In genomic region chr10:80161522-80162242, GRCm38 (mm10) we compare ENCODE assay signal across 8 mouse cellular contexts. TPM values are rescaled to one million over a fixed set of nuclear protein-coding genes. Genes with fewer than 3 reads are reported as not detected.
A peak's percentile ranks its signal among the peaks of the same experiment; 100 is the strongest.
DNase-seq lines count a peak whose midpoint lies in the region; ATAC-seq lines count a peak whose summit lies in the region.

No protein-coding gene starts in this region.

- H3K36me3 ChIP-seq in forebrain, embryonic 10.5 days (replicated peaks) = peaks cover 21% of the 10 kb centered on the region
- H3K36me3 ChIP-seq in forebrain, embryonic 14.5 days (ENCODE audit: control insufficient read depth, insufficient read depth, low read length) = peaks cover 19% of the 10 kb centered on the region
- H3K36me3 ChIP-seq in heart, embryonic 16.5 days (ENCODE audit: control insufficient read depth, insufficient read depth) = peaks cover 9% of the 10 kb centered on the region
- H3K36me3 ChIP-seq in midbrain, embryonic 15.5 days (replicated peaks) = peaks cover 8% of the 10 kb centered on the region; the same call in 1 of the 2 replicates

- H3K4me3 ChIP-seq in forebrain, embryonic 10.5 days = peak overlapping the region; percentile 55
- H3K4me3 ChIP-seq in forebrain, embryonic 14.5 days (ENCODE audit: low read depth, low read length) = no peak overlapping the region
- H3K4me3 ChIP-seq in heart, embryonic 16.5 days (ENCODE audit: low read length) = peak overlapping the region; percentile 51
- no peak overlapping the region for H3K4me3 ChIP-seq in midbrain, embryonic 15.5 days

- WGBS in forebrain, embryonic 10.5 days = 8% methylated on average over 7 of the region's 7 CpGs
- 15% methylated on average over 7 of the region's 7 CpGs for WGBS in forebrain, embryonic 14.5 days
- WGBS in heart, embryonic 16.5 days = 10% methylated on average over 4 of the region's 7 CpGs
- 13% methylated on average over 6 of the region's 7 CpGs for WGBS in midbrain, embryonic 15.5 days

- no peak for ATAC-seq in forebrain, embryonic 14.5 days
- 0 out of 2 replicates have a peak, but pooled peaks have one; percentile 1 for ATAC-seq in heart, embryonic 16.5 days (replicated peaks; ENCODE audit: extremely low read depth, insufficient read depth, low FRiP score)
- ATAC-seq in midbrain, embryonic 15.5 days (replicated peaks) = no peak

- H3K27me3 ChIP-seq in forebrain, embryonic 10.5 days (ENCODE audit: poor library complexity, severe bottlenecking) = peaks cover 14% of the 10 kb centered on the region
- no peaks in the 10 kb centered on the region for H3K27me3 ChIP-seq in forebrain, embryonic 14.5 days (replicated peaks; ENCODE audit: control insufficient read depth, insufficient read depth, low read length)
- H3K27me3 ChIP-seq in heart, embryonic 16.5 days (ENCODE audit: control insufficient read depth, insufficient read depth, low read length) = no peaks in the 10 kb centered on the region
- H3K27me3 ChIP-seq in midbrain, embryonic 15.5 days (replicated peaks) = no peaks in the 10 kb centered on the region

- H3K9ac ChIP-seq in forebrain, embryonic 14.5 days (ENCODE audit: low read length) = no peak overlapping the region
- H3K9ac ChIP-seq in heart, embryonic 16.5 days (ENCODE audit: low read length) = peak overlapping the region; percentile 75
- H3K9ac ChIP-seq in midbrain, embryonic 15.5 days = no peak overlapping the region

- peak; percentile 62 for DNase-seq in forebrain, embryonic 10.5 days (ENCODE audit: extremely low spot score, low spot score)
- no peak for DNase-seq in forebrain, embryonic 14.5 days (ENCODE audit: low spot score)
- DNase-seq in adrenal gland, postnatal 36 days = peak; percentile 28 to 43
- peak; percentile 61 for DNase-seq in kidney, postnatal 36 days
- no peak for DNase-seq in layer of hippocampus, postnatal 36 days
- DNase-seq in B cell, adult 2 months = no peak

- H3K27ac ChIP-seq in forebrain, embryonic 10.5 days = peak overlapping the region; percentile 90
- H3K27ac ChIP-seq in forebrain, embryonic 14.5 days (ENCODE audit: low read depth, low read length) = no peak overlapping the region
- peak overlapping the region; percentile 98 for H3K27ac ChIP-seq in heart, embryonic 16.5 days (ENCODE audit: low read length)
- H3K27ac ChIP-seq in midbrain, embryonic 15.5 days = 0 out of 2 replicates have a peak overlapping the region, but pooled peaks have one; percentile 39

- H3K4me1 ChIP-seq in forebrain, embryonic 10.5 days = peaks cover 97% of the 10 kb centered on the region
- peaks cover 27% of the 10 kb centered on the region for H3K4me1 ChIP-seq in forebrain, embryonic 14.5 days (ENCODE audit: control insufficient read depth, insufficient read depth, low read length)
- H3K4me1 ChIP-seq in heart, embryonic 16.5 days (ENCODE audit: control insufficient read depth, insufficient read depth, low read length) = peaks cover 78% of the 10 kb centered on the region
- H3K4me1 ChIP-seq in midbrain, embryonic 15.5 days = peaks cover 70% of the 10 kb centered on the region

- H3K9me3 ChIP-seq in forebrain, embryonic 10.5 days = no peaks in the 10 kb centered on the region
- H3K9me3 ChIP-seq in forebrain, embryonic 14.5 days (replicated peaks; ENCODE audit: control insufficient read depth, low read length) = no peaks in the 10 kb centered on the region
- no peaks in the 10 kb centered on the region for H3K9me3 ChIP-seq in heart, embryonic 16.5 days (replicated peaks; ENCODE audit: control insufficient read depth, low read length)
- no peaks in the 10 kb centered on the region for H3K9me3 ChIP-seq in midbrain, embryonic 15.5 days

- H3K4me2 ChIP-seq in forebrain, embryonic 14.5 days (ENCODE audit: low read length) = no peak overlapping the region
- H3K4me2 ChIP-seq in heart, embryonic 16.5 days (ENCODE audit: low read depth, low read length) = peak overlapping the region; percentile 74
- no peak overlapping the region for H3K4me2 ChIP-seq in midbrain, embryonic 15.5 days

RNA-seq across cellular contexts. Expression of gene Cirbp, which starts 4.1 kb away (rescaled TPM):
- polyA plus RNA-seq in forebrain, embryonic 10.5 days (2016; fragmentation: Nextera tagmentation; extraction: Ambion mirVana) = 90.9 and 116 TPM in 2 replicates
- polyA plus RNA-seq in forebrain, embryonic 14.5 days (2014; fragmentation: Nextera tagmentation; extraction: Ambion mirVana) = 239 and 266 TPM in 2 replicates
- total RNA-seq in adrenal gland, postnatal 36 days (2021) = 100 to 1,000 TPM in 1 of 2 experiments, 10 to 100 TPM in 1; 35.0 to 104 TPM
- 85.3 and 87.6 TPM in 2 replicates for polyA plus RNA-seq in heart, embryonic 16.5 days (2015; fragmentation: Nextera tagmentation; extraction: Ambion mirVana)
- 364 and 392 TPM in 2 replicates for polyA plus RNA-seq in midbrain, embryonic 15.5 days (2015; fragmentation: Nextera tagmentation; extraction: Ambion mirVana)
- 10 to 100 TPM; 58.5 to 63.4 TPM for total RNA-seq in layer of hippocampus, postnatal 36 days (2021)

RNA-seq across cellular contexts. Expression of gene 1600002K03Rik, which starts 11.1 kb away (rescaled TPM):
- 9.8 and 10.7 TPM in 2 replicates for polyA plus RNA-seq in forebrain, embryonic 10.5 days (2016; fragmentation: Nextera tagmentation; extraction: Ambion mirVana)
- polyA plus RNA-seq in forebrain, embryonic 14.5 days (2014; fragmentation: Nextera tagmentation; extraction: Ambion mirVana) = 7.2 and 9.0 TPM in 2 replicates
- total RNA-seq in adrenal gland, postnatal 36 days (2021) = 10 to 100 TPM; 16.8 to 19.1 TPM
- polyA plus RNA-seq in heart, embryonic 16.5 days (2015; fragmentation: Nextera tagmentation; extraction: Ambion mirVana) = 9.7 and 10.7 TPM in 2 replicates
- 13.3 and 14.7 TPM in 2 replicates for polyA plus RNA-seq in midbrain, embryonic 15.5 days (2015; fragmentation: Nextera tagmentation; extraction: Ambion mirVana)
- 1 to 10 TPM; 6.4 to 6.9 TPM for total RNA-seq in layer of hippocampus, postnatal 36 days (2021)

RNA-seq across cellular contexts. Expression of gene Midn, which starts 13.6 kb away (rescaled TPM):
- 19.1 and 19.8 TPM in 2 replicates for polyA plus RNA-seq in forebrain, embryonic 10.5 days (2016; fragmentation: Nextera tagmentation; extraction: Ambion mirVana)
- polyA plus RNA-seq in forebrain, embryonic 14.5 days (2014; fragmentation: Nextera tagmentation; extraction: Ambion mirVana) = 67.0 and 73.6 TPM in 2 replicates
- 100 to 1,000 TPM; 104 to 188 TPM for total RNA-seq in adrenal gland, postnatal 36 days (2021)
- polyA plus RNA-seq in heart, embryonic 16.5 days (2015; fragmentation: Nextera tagmentation; extraction: Ambion mirVana) = 10.3 and 13.0 TPM in 2 replicates
- 29.5 and 29.9 TPM in 2 replicates for polyA plus RNA-seq in midbrain, embryonic 15.5 days (2015; fragmentation: Nextera tagmentation; extraction: Ambion mirVana)
- 10 to 100 TPM; 58.9 to 62.6 TPM for total RNA-seq in layer of hippocampus, postnatal 36 days (2021)

RNA-seq across cellular contexts. Expression of gene Efna2, which starts 17.6 kb away (rescaled TPM):
- polyA plus RNA-seq in forebrain, embryonic 10.5 days (2016; fragmentation: Nextera tagmentation; extraction: Ambion mirVana) = 23.2 and 24.2 TPM in 2 replicates
- 14.5 and 20.6 TPM in 2 replicates for polyA plus RNA-seq in forebrain, embryonic 14.5 days (2014; fragmentation: Nextera tagmentation; extraction: Ambion mirVana)
- 1 to 10 TPM; 2.4 to 3.2 TPM for total RNA-seq in adrenal gland, postnatal 36 days (2021)
- polyA plus RNA-seq in heart, embryonic 16.5 days (2015; fragmentation: Nextera tagmentation; extraction: Ambion mirVana) = 6.0 and 6.8 TPM in 2 replicates
- 53.4 and 54.6 TPM in 2 replicates for polyA plus RNA-seq in midbrain, embryonic 15.5 days (2015; fragmentation: Nextera tagmentation; extraction: Ambion mirVana)
- 1 to 10 TPM; 9.0 to 9.6 TPM for total RNA-seq in layer of hippocampus, postnatal 36 days (2021)

RNA-seq across cellular contexts. Expression of gene Cbarp, which starts 21.0 kb away (rescaled TPM):
- 6.8 and 7.3 TPM in 2 replicates for polyA plus RNA-seq in forebrain, embryonic 10.5 days (2016; fragmentation: Nextera tagmentation; extraction: Ambion mirVana)
- 41.0 and 42.4 TPM in 2 replicates for polyA plus RNA-seq in forebrain, embryonic 14.5 days (2014; fragmentation: Nextera tagmentation; extraction: Ambion mirVana)
- total RNA-seq in adrenal gland, postnatal 36 days (2021) = 100 to 1,000 TPM in 1 of 2 experiments, 10 to 100 TPM in 1; 57.5 to 205 TPM
- polyA plus RNA-seq in heart, embryonic 16.5 days (2015; fragmentation: Nextera tagmentation; extraction: Ambion mirVana) = 2.5 TPM in 2 replicates
- polyA plus RNA-seq in midbrain, embryonic 15.5 days (2015; fragmentation: Nextera tagmentation; extraction: Ambion mirVana) = 65.7 and 66.9 TPM in 2 replicates
- total RNA-seq in layer of hippocampus, postnatal 36 days (2021) = 100 to 1,000 TPM; 336 to 379 TPM

Comparison
In these comparisons a context has a peak if more than half of its experiments do, and no peak if none do; other contexts are left out.
1. DNase-seq: peak in forebrain, embryonic 10.5 days (single experiment), adrenal gland, postnatal 36 days (2 of 2) and kidney, postnatal 36 days (2 of 2); none in forebrain, embryonic 14.5 days (single experiment), layer of hippocampus, postnatal 36 days (0 of 2) and B cell, adult 2 months (0 of 2).
2. H3K4me3 ChIP-seq: peak in forebrain, embryonic 10.5 days (single experiment) and heart, embryonic 16.5 days (single experiment); none in forebrain, embryonic 14.5 days (single experiment) and midbrain, embryonic 15.5 days (single experiment).